Mouse (Mus musculus): Measurements from ENCODE around the gene Otulinl.

- TF ChIP-seq CTCF (IDR thresholded peaks at IDR 0.05; ENCODE audit: borderline replicate concordance, extremely low read depth, insufficient read depth, insufficient read length) (no peak), POLR2A (IDR thresholded peaks at IDR 0.05; ENCODE audit: borderline replicate concordance, extremely low read depth, insufficient read depth, insufficient read length, poor library complexity, severe bottlenecking) (no peak)
Measured at GRCm38 (mm10) chr15:27617227-27617626, 64.2 kb downstream of the Otulinl start.

All from brain, embryonic 14.5 days (tissue).